Mouse (Mus musculus) limb, embryonic 13.5 days (tissue): ENCODE measurements around the gene Slc39a11. TPM values are rescaled to one million over a fixed set of nuclear protein-coding genes. Genes with fewer than 3 reads are reported as not detected.
"Not testable (repeated sequence)": the region's sequence is repeated elsewhere in the genome, so short reads cannot be mapped to it uniquely, and the experiment has no call there.

Experiments used
- ATAC-seq: fragments of 200-750 bp; cut with Nextera tagmentation; 2 replicates; pipeline ENCODE4 v1.8.0; 2017; ENCODE audit warnings: low read depth, moderate number of reproducible peaks, moderate TSS enrichment; ENCODE audit not compliant: low FRiP score
- H3K27ac ChIP-seq: fragments of 300-500 bp; sonication (generic); 2 replicates; pipeline ENCODE4 v1.5.1; 2015; ENCODE audit warnings: inconsistent platforms, mild to moderate bottlenecking, moderate library complexity
- H3K27me3 ChIP-seq: fragments of 300-500 bp; sonication (generic); 2 replicates; pipeline ENCODE4 v1.6.1; 2015; ENCODE audit warnings: mild to moderate bottlenecking, inconsistent platforms
- H3K36me3 ChIP-seq: fragments of 300-500 bp; sonication (generic); 2 replicates; pipeline ENCODE4 v1.6.1; 2015; ENCODE audit warnings: inconsistent platforms, mild to moderate bottlenecking, moderate library complexity
- H3K4me1 ChIP-seq: fragments of 300-500 bp; sonication (generic); 2 replicates; pipeline ENCODE4 v1.6.1; 2015; ENCODE audit warnings: inconsistent platforms
- H3K4me2 ChIP-seq: fragments of 300-500 bp; sonication (generic); replicated peaks from 2 replicates; pipeline ENCODE4 v1.6.1; 2015; ENCODE audit warnings: inconsistent platforms, mild to moderate bottlenecking, moderate library complexity
- H3K4me3 ChIP-seq: fragments of 300-500 bp; sonication (generic); 2 replicates; pipeline ENCODE4 v1.5.1; 2015; ENCODE audit warnings: moderate library complexity, mild to moderate bottlenecking, inconsistent platforms
- H3K9ac ChIP-seq: fragments of 300-500 bp; sonication (generic); 2 replicates; pipeline ENCODE4 v1.6.1; 2015; ENCODE audit warnings: mild to moderate bottlenecking, inconsistent platforms
- H3K9me3 ChIP-seq: fragments of 300-500 bp; sonication (generic); 2 replicates; pipeline ENCODE4 v1.6.1; 2016; ENCODE audit warnings: inconsistent platforms
- WGBS: fragments of 180-500 bp; shearing (Covaris S2); methylation state at CpG from one replicate; pipeline ENCODE4 v1.1.7; 2015; 5-methylcytosine and 5-hydroxymethylcytosine counted together
- polyA plus RNA-seq: library from polyadenylated mRNA; unstranded; fragments of >200 nt; fragmentation: Nextera tagmentation; extraction: Ambion mirVana; gene quantifications from 2 replicates; pipeline ENCODE4 v1.2.1, GENCODE M21; 2015

The Slc39a11 gene
- polyA plus RNA-seq, 1 experiment from 2014 or later: 26.4 TPM

- H3K9ac ChIP-seq: no peak overlapping the region
- no peaks in the 10 kb centered on the region for H3K9me3 ChIP-seq
- no peaks in the 10 kb centered on the region for H3K27me3 ChIP-seq
- no peak overlapping the region for H3K27ac ChIP-seq
- ATAC-seq: no peak
- peaks cover 72% of the 10 kb centered on the region for H3K36me3 ChIP-seq
- H3K4me1 ChIP-seq: peaks cover 14% of the 10 kb centered on the region
- H3K4me2 ChIP-seq: no peak overlapping the region
- H3K4me3 ChIP-seq: no peak overlapping the region
- 73% methylated on average over 6 of the region's 6 CpGs for WGBS
These were observed 16.3 kb upstream of the Slc39a11 start for GRCm38 (mm10) chr11:113666205-113666604.

- peaks cover 76% of the 10 kb centered on the region for H3K36me3 ChIP-seq
These were observed 14.4 kb upstream of the Slc39a11 start for GRCm38 (mm10) chr11:113664279-113664678.

GRCm38 (mm10) chr11:113661835-113662351 lies 12.0 kb upstream of the Slc39a11 start:
- Histone ChIP-seq H3K9ac (no peak overlapping the region), H3K27ac (no peak overlapping the region), H3K4me3 (no peak overlapping the region), H3K9me3 (no peaks in the 10 kb centered on the region), H3K4me2 (no peak overlapping the region), H3K27me3 (no peaks in the 10 kb centered on the region), H3K4me1 (peaks cover 7% of the 10 kb centered on the region), H3K36me3 (peaks cover 79% of the 10 kb centered on the region)
- no peak for ATAC-seq
- 93% methylated on average over 18 of the region's 18 CpGs for WGBS

More at GRCm38 (mm10) chr11:113664279-113664678, 14.4 kb upstream of the Slc39a11 start:
- H3K27ac ChIP-seq: no peak overlapping the region
- no peaks in the 10 kb centered on the region for H3K9me3 ChIP-seq
- no peak overlapping the region for H3K9ac ChIP-seq
- no peak overlapping the region for H3K4me3 ChIP-seq
- peaks cover 14% of the 10 kb centered on the region for H3K4me1 ChIP-seq
- H3K27me3 ChIP-seq: no peaks in the 10 kb centered on the region
- no peak for ATAC-seq
- WGBS: 83% methylated on average over 2 of the region's 2 CpGs
- no peak overlapping the region for H3K4me2 ChIP-seq

GRCm38 (mm10) chr11:113660940-113661339 lies 11.1 kb upstream of the Slc39a11 start:
- no peak overlapping the region for H3K27ac ChIP-seq
- 0 out of 2 replicates have a peak, but pooled peaks cover under 1% of the 10 kb centered on the region for H3K4me1 ChIP-seq
- H3K36me3 ChIP-seq: peaks cover 84% of the 10 kb centered on the region
- 89% methylated on average over 11 of the region's 11 CpGs for WGBS
- no peak overlapping the region for H3K4me2 ChIP-seq
- H3K27me3 ChIP-seq: no peaks in the 10 kb centered on the region
- no peak for ATAC-seq
- no peak overlapping the region for H3K4me3 ChIP-seq
- H3K9ac ChIP-seq: no peak overlapping the region
- no peaks in the 10 kb centered on the region for H3K9me3 ChIP-seq

- H3K27ac ChIP-seq, H3K9ac ChIP-seq, H3K27me3 ChIP-seq, H3K4me3 ChIP-seq, ATAC-seq, H3K9me3 ChIP-seq, H3K4me2 ChIP-seq, H3K4me1 ChIP-seq: not testable (repeated sequence)
- 94% methylated on average over 3 of the region's 3 CpGs for WGBS
- peaks cover 92% of the 10 kb centered on the region for H3K36me3 ChIP-seq
These were observed 10.3 kb upstream of the Slc39a11 start for GRCm38 (mm10) chr11:113660213-113660612.

- Histone ChIP-seq H3K9me3 (no peaks in the 10 kb centered on the region), H3K27ac (no peak overlapping the region), H3K27me3 (no peaks in the 10 kb centered on the region), H3K4me3 (no peak overlapping the region), H3K4me1 (peaks cover 20% of the 10 kb centered on the region), H3K9ac (no peak overlapping the region; the same call in 1 of the 2 replicates), H3K4me2 (no peak overlapping the region), H3K36me3 (peaks cover 97% of the 10 kb centered on the region)
- 80% methylated on average over 4 of the region's 4 CpGs for WGBS
- ATAC-seq: no peak; the same call in 1 of the 2 replicates
These were observed 8.9 kb upstream of the Slc39a11 start for GRCm38 (mm10) chr11:113658763-113659162.

GRCm38 (mm10) chr11:113658319-113658718 lies 8.4 kb upstream of the Slc39a11 start:
- H3K4me3 ChIP-seq: no peak overlapping the region

GRCm38 (mm10) chr11:113657221-113657620 lies 7.3 kb upstream of the Slc39a11 start:
- Histone ChIP-seq H3K4me2 (no peak overlapping the region), H3K9ac (no peak overlapping the region), H3K4me3 (no peak overlapping the region), H3K9me3 (no peaks in the 10 kb centered on the region), H3K36me3 (peaks cover 99% of the 10 kb centered on the region), H3K27me3 (no peaks in the 10 kb centered on the region), H3K4me1 (peaks cover 26% of the 10 kb centered on the region), H3K27ac (no peak overlapping the region)
- 66% methylated on average over 4 of the region's 4 CpGs for WGBS
- ATAC-seq: no peak

More at GRCm38 (mm10) chr11:113658319-113658718, 8.4 kb upstream of the Slc39a11 start:
- H3K27me3 ChIP-seq: no peaks in the 10 kb centered on the region
- no peak overlapping the region for H3K27ac ChIP-seq
- H3K4me2 ChIP-seq: no peak overlapping the region
- no peak for ATAC-seq
- 85% methylated on average over 8 of the region's 8 CpGs for WGBS
- H3K4me1 ChIP-seq: peaks cover 24% of the 10 kb centered on the region
- peaks cover 97% of the 10 kb centered on the region for H3K36me3 ChIP-seq
- H3K9me3 ChIP-seq: no peaks in the 10 kb centered on the region
- H3K9ac ChIP-seq: no peak overlapping the region; the same call in 1 of the 2 replicates

- WGBS: 91% methylated on average over 8 of the region's 8 CpGs
- no peaks in the 10 kb centered on the region for H3K27me3 ChIP-seq
- H3K9ac ChIP-seq: no peak overlapping the region
- H3K4me3 ChIP-seq: no peak overlapping the region
- H3K4me2 ChIP-seq: no peak overlapping the region
- H3K36me3 ChIP-seq: peaks cover 98% of the 10 kb centered on the region
- no peak overlapping the region for H3K27ac ChIP-seq
- peaks cover 33% of the 10 kb centered on the region for H3K4me1 ChIP-seq
- no peak for ATAC-seq
- H3K9me3 ChIP-seq: no peaks in the 10 kb centered on the region
These were observed 6.6 kb upstream of the Slc39a11 start for GRCm38 (mm10) chr11:113656511-113656932.

- 32% methylated on average over 18 of the region's 18 CpGs for WGBS
- peaks cover 80% of the 10 kb centered on the region for H3K36me3 ChIP-seq
- H3K4me2 ChIP-seq: no peak overlapping the region
- H3K4me1 ChIP-seq: peaks cover 49% of the 10 kb centered on the region
- peak overlapping the region; percentile 83 for H3K27ac ChIP-seq
- no peak for ATAC-seq
- no peaks in the 10 kb centered on the region for H3K9me3 ChIP-seq
- H3K9ac ChIP-seq: no peak overlapping the region
- no peaks in the 10 kb centered on the region for H3K27me3 ChIP-seq
- H3K4me3 ChIP-seq: no peak overlapping the region
These were observed 4.8 kb upstream of the Slc39a11 start for GRCm38 (mm10) chr11:113654561-113655270.

GRCm38 (mm10) chr11:113654105-113654504 lies 4.2 kb upstream of the Slc39a11 start:
- H3K36me3 ChIP-seq: peaks cover 74% of the 10 kb centered on the region
- 68% methylated on average over 15 of the region's 15 CpGs for WGBS
- H3K9ac ChIP-seq: 0 out of 2 replicates have a peak overlapping the region, but pooled peaks have one; percentile 13
- no peak overlapping the region for H3K4me3 ChIP-seq
- peaks cover 49% of the 10 kb centered on the region for H3K4me1 ChIP-seq
- H3K9me3 ChIP-seq: no peaks in the 10 kb centered on the region
- no peak for ATAC-seq
- H3K27ac ChIP-seq: peak overlapping the region; percentile 83
- no peak overlapping the region for H3K4me2 ChIP-seq
- no peaks in the 10 kb centered on the region for H3K27me3 ChIP-seq

- Histone ChIP-seq H3K4me2 (no peak overlapping the region), H3K9ac (no peak overlapping the region), H3K27me3 (no peaks in the 10 kb centered on the region), H3K27ac (no peak overlapping the region), H3K36me3 (peaks cover 58% of the 10 kb centered on the region), H3K9me3 (no peaks in the 10 kb centered on the region), H3K4me1 (peaks cover 62% of the 10 kb centered on the region), H3K4me3 (no peak overlapping the region)
- no peak for ATAC-seq
- 87% methylated on average over 6 of the region's 6 CpGs for whole genome bisulfite sequencing
These were observed 2.6 kb upstream of the Slc39a11 start for GRCm38 (mm10) chr11:113652516-113652915.
